Mouse (Mus musculus) frontal cortex, adult 2 months (tissue): ENCODE measurements around the gene Gm5773. TPM values are rescaled to one million over a fixed set of nuclear protein-coding genes. Genes with fewer than 3 reads are reported as not detected.
"Not testable (repeated sequence)": the region's sequence is repeated elsewhere in the genome, so short reads cannot be mapped to it uniquely, and the experiment has no call there.

ENCODE experiments used
- DNase-seq, 2 experiments: peaks; one replicate each; pipeline ENCODE4 v3.0.0; 2022; ENCODE audit warnings: low spot score in 1 of 2; ENCODE audit errors: extremely low spot score in 1 of 2
- polyA plus RNA-seq: library from polyadenylated mRNA; depleted of rRNA; stranded (reverse); fragments of >200 nt; gene quantifications from 2 replicates; pipeline ENCODE4 v1.2.3, GENCODE M21; 2012; rRNA removed

Gm5773 gene
- not detected in 2 replicates for polyA plus RNA-seq

- DNase-seq = not testable (repeated sequence)
These were observed at the start of gene Gm5773 for GRCm38 (mm10) chr3:93772700-93773099. Gene Gm5773 (plus strand): TSS chr3:93773000.

- not testable (repeated sequence) for DNase-seq
These were observed 27.3 kb upstream of the Gm5773 start for GRCm38 (mm10) chr3:93745475-93745874.

GRCm38 (mm10) chr3:93754022-93754421 is 18.8 kb upstream of the Gm5773 start:
- not testable (repeated sequence) for DNase-seq

- DNase-seq = not testable (repeated sequence)
These were observed 23.3 kb downstream of the Gm5773 start, which contains the start of gene Tdpoz4 for GRCm38 (mm10) chr3:93796098-93796497. Gene Tdpoz4 (plus strand): TSS chr3:93796398.

- DNase-seq = peak in 1 of 2 experiments; percentile 8
These were observed 40.5 kb downstream of the Gm5773 start for GRCm38 (mm10) chr3:93813341-93813740.

Other genes with a start within 250 kb of the Gm5773 start
- gene S100a10, start 217.9 kb upstream of the Gm5773 start, polyA plus RNA-seq = 63.1 and 65.8 TPM in 2 replicates
- not detected in 2 replicates for gene Tdpoz2, start 120.3 kb upstream of the Gm5773 start, polyA plus RNA-seq
- gene Tdpoz1, start 96.7 kb upstream of the Gm5773 start, polyA plus RNA-seq = not detected in 2 replicates
- gene Gm37596, start 79.9 kb upstream of the Gm5773 start, polyA plus RNA-seq = not detected in 2 replicates
- not detected in 2 replicates for gene Tdpoz4, start 23.4 kb downstream of the Gm5773 start, polyA plus RNA-seq
- not detected in 2 replicates for gene Tdpoz3, start 53.0 kb downstream of the Gm5773 start, polyA plus RNA-seq
- gene Gm9117, start 170.5 kb downstream of the Gm5773 start, polyA plus RNA-seq = not detected in 2 replicates
- gene Tdpoz5, start 188.3 kb downstream of the Gm5773 start, polyA plus RNA-seq = not detected in 2 replicates